Mouse (Mus musculus) cerebellum, adult (tissue): ENCODE data around the gene Slc26a10.
"Not testable (repeated sequence)": the region's sequence is repeated elsewhere in the genome, so short reads cannot be mapped to it uniquely, and the experiment has no call there.

Source experiments
- ATAC-seq: cut with Nextera tagmentation; 2 replicates; pipeline ENCODE4 v1.9.2; 2017; ENCODE audit warnings: mild to moderate bottlenecking, moderate library complexity, mixed read lengths; ENCODE audit not compliant: insufficient number of reproducible peaks, low FRiP score, low TSS enrichment

Slc26a10 gene

DNA sequence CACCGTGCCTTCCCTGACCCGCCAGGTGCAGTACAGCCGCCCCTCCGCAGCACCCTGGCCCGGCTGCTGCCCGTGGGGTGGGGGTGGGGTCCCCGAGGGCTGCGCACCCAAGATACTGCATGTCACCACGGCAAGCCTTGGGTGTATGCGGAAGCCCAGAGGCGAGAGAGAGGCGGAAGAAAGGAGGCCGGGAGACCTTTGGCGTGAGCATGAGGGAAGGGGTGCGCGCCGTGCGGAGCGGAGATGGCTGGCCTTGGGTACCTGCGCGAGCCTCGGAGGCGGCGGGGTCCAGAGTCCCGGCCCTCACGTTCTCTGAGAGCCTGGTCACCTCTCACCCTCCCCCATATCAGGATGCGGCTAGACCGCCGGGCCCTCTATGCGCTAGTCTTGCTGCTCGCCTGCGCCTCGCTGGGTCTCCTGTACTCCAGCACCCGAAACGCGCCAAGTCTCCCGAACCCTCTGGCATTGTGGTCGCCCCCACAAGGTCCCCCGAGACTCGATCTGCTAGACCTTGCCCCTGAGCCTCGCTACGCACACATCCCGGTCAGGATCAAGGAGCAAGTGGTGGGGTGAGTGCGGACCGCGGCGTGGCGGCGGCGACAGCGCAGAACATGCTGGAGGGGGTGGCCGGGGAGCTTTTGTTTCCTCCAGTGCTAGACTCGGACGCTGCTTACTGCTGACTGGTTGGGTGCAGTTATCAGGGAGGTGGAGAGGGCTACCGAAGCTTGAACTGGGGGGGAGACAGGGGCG lies 14.6 kb downstream of the Slc26a10 start:
- ATAC-seq = peak; percentile 46; the same call in 1 of the 2 replicates

DNA sequence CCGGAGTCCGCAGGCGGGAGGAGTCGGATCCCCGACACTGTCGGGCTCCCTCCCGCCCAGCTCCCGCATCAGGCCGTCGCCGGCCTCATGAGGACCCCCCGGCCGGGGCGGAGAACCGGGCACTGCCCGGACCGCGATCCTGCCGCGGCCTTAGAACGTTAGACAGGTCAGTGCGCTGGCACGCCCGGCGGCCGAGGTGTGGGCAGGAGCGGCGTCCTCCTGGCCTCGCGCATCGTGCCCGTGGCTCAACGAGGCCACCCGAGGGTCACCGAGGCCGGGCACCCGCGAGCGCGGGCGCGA lies 15.1 kb downstream of the Slc26a10 start:
- ATAC-seq = no peak

DNA sequence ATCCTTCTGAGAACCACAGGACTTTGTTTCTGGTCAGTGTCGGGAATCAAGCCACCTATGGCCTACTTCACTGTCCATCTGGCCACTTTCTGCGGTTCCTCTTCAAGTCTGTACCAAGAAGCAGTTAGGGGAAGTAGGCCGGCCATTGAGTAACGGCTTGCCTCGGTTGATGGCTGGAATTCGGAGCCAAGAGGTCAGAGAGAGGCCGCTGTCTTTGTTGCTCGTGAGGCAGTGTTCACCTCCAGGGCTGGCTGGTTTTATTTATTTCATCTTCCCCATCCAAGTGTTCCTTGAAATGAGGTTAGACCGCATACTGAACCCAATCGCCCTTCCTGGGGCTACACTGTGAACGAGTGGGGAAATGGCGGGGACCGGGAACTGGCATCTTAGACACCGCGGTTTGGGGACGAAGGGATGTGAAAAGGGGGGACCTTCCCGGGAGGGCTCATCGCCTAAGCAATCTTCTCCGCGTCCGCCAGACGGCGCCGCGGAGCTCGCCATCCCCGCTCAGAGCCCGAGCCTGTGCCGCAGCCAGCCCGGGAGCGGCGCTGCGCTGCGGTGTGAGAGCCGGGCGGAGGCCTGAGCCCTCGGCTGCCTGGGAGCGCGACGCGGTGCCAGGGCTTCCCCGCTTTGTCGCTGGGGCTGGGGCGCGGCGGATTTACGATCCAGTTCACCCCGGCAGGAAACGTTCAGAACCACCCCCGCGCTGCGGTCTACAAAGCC lies 15.7 kb downstream of the Slc26a10 start, which contains the start of gene B4galnt1:
Gene B4galnt1 (plus strand): TSS at position 595 of the 723 bp plus-strand sequence.
- peak; percentile 78 for ATAC-seq

DNA sequence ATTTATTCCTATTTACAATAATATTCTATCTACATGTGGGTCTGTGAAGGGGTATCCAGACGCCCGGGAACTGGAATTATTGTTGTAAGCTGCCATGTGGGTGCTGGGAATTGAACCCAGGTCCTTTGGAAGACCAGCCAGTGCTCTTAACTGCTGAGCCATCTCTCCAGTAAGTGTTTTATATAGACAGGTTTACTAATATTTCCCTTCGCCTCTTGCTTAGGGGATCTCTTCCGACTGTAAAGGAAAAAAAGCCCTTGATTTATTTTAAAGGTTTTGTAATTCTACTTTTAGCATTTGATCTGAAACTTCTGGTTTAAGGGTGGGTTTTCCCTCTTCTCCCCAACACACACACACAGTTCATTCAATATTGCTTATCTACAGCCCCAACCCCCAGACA lies 16.3 kb downstream of the Slc26a10 start:
- no peak for ATAC-seq

DNA sequence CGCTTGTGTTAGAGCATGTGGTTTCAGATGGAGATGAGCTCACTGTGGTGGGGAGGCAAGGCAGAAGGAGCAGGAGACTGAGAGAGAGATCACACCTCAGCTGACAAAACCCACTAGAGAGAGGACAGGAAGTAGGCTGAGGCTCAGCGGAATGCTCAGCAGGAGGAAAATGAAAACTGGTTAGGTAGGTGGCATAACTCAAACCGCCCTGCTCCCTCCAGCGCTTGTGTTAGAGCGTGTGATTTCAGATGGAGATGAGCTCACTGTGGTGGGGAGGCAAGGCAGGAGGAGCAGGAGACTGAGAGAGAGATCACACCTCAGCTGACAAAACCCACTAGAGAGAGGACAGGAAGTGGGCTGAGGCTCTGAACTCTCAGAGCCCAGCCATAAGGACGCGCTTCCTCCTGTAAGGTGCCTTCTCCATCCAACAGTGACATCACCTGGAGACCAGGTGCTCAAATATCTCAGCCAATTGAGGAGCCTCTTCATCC lies 17.6 kb downstream of the Slc26a10 start:
- ATAC-seq = not testable (repeated sequence)

DNA sequence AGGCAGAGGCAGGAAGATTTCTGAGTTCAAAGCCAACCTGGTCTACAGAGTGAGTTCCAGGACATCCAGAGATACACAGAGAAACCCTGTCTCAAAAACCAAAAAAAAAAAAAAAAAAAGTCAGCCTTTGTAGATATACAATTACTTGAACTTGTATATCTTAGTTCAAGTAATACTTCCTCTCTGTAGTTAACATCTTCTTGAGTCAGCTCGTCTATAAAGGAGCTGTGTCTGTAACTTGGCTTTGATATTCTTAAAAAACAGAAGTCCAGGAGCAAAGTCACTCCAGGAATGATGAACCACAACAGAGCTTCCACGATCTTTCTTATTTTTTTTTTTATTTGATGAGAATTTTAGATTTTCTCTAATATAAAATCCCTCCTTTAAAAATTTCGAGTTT lies 19.7 kb downstream of the Slc26a10 start:
- ATAC-seq = no peak

DNA sequence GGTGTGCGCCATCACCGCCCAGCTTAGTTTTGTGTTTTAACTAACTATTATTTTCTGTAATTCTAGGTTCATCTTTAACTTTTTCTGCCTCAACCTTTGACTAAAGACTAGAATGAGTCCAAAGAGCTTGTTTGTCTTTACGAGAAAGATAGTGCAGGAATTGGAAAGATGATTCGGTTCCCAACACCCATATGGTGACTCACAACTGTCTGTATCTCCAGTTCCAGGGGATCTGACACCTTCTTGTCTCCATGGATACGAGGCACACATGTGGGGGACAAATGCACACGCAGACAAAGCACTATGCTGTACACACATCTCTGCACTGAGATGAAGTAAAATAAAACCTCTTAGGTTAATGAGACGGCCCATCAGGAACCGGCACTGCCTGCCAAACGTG lies 20.4 kb downstream of the Slc26a10 start:
- ATAC-seq = no peak

DNA sequence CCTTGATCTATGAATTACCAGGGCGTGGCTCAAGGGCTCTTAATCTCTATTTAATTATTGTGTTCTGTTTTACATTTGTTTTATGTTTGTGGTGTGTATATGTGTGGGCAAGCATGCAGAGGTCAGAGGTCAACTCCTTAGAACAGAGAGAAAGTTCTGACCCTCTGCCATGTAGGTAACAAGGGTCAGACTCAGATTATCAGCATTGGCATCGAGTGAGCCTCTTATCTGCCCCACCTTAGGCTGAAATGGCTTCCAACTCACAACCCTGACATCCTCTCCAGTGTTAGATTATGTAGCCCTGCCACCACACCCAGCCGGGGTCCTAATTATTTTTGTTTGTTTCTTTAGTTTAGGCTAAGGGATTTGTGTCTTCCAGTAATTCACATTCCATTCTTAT lies 22.0 kb downstream of the Slc26a10 start:
- ATAC-seq = no peak

DNA sequence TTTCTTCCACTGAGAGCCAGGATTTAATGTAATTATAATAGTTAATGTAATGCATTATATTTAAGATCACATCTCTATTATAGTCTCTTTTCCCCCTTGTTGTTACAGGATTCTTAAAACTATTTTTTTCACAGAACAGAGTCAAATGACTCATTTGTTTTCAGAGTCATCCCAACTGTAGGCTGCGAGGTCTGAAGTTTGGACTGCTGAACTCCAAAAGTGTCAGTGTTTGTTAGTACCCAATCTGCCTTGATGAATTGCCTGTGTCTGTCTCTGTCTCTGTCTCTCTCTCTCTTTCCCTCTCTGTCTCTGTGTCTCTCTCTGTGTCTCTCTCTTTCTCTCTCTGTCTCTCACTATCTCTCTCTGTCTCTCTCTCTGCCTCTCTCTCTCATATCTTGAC lies 23.9 kb downstream of the Slc26a10 start:
- ATAC-seq = no peak

DNA sequence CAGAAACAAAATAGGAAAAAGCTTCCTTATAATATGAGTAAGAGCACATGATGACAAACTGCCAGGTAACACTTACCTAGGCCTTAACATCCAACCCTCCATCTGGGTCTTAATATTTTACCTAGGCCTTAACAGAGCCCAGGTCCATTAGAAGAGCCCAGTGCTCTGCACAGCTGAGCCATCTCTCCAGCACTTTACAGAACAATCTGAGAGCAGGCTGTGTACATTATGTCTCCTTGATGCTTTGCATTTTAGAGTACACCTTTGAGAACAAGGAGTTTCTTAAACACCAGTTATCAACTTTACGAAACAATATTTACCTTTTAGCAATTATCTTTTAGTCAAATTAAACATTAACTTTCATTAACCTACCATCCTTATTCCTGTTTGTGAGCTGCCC lies 24.4 kb downstream of the Slc26a10 start:
- no peak for ATAC-seq

DNA sequence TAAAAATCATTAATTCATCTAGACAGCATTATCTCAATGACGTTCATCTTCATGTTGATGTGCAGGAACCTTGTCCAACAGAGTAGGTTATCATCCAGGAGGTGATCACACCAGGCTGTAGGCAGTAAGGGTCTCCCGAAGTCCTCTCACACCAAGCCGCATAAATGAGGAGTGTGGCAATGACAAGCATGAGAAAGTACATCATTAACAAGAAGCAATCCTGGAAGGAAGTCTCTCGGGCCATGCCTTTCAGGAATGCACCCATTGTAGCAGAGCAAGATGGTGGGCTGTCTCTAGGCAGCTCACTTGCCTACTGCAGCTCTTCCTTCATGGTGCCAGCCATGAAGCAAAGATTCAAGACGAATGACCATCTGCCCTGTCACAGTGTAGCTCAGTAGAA lies 25.8 kb downstream of the Slc26a10 start:
- ATAC-seq = no peak

DNA sequence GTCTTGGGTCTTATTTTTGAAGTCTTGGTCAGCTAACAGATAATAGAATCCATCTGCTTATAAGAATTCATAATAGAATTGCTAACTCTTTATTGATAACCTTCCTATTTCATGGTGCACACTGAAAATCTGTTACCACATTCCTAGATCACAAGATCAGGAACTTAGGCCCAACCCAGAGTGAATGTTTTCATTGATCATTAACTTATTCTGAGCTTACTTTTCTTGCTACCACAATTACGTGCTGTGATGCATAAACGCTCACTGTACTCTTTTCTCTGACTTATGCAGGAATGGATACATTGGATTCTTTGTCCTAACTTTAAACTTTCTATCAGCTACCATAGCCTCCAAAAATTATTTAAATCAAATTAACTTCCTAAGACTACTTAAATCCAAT lies 26.2 kb downstream of the Slc26a10 start:
- ATAC-seq = no peak

DNA sequence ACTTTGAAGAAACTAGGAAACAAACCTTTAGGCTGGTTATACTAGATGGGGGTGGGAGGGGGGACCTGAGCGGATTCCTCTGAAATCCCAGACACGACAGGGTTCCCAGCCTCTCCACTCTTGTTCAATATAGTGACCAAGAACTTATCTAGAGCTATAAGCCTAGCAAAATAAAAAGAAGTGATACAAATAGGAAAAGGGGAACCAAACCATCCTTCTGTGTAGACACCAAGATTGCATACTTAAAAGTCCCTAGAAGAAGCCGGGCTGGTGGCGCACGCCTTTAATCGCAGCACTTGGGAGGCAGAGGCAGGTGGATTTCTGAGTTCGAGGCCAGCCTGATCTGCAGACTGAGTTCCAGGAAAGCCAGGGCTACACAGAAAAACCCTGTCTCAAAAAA lies 27.1 kb downstream of the Slc26a10 start:
- no peak for ATAC-seq

DNA sequence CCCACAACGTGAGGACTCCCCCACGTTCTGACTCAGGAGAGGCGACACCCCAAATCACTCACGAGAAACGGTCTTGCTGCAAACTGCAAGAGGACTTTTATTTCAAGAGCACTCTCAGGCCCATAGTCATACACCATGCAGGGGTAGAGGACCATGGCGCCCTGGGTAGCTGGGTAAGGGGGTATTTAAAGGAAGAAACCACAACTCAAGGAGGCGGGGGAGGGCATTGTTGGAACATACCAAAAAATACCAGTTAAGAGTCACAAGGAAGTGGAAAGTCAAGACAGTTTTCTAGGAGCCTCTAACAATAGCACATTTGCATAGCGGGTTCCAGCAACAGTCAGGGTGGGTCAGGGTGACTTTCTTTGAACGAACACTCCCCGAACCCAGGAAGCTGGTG lies 27.9 kb downstream of the Slc26a10 start:
- not testable (repeated sequence) for ATAC-seq

DNA sequence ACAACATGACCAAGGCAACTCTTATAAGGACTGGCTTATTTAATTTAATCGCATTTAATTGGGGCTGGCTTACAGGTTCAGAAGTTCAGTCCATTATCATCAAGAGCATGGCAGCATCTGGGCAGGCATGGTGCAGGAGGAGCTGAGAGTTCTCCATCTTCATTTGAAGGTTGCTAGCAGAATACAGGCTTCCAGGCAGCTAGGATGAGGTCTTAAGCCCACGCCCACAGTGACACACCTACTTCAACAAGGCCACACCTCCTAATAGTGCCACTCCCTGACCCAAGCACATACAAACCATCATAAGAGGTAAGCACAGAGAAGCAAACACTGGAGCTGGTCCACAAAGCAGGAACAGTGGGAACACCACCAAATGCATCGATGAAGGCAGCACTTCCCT lies 29.2 kb downstream of the Slc26a10 start:
- ATAC-seq = not testable (repeated sequence)

DNA sequence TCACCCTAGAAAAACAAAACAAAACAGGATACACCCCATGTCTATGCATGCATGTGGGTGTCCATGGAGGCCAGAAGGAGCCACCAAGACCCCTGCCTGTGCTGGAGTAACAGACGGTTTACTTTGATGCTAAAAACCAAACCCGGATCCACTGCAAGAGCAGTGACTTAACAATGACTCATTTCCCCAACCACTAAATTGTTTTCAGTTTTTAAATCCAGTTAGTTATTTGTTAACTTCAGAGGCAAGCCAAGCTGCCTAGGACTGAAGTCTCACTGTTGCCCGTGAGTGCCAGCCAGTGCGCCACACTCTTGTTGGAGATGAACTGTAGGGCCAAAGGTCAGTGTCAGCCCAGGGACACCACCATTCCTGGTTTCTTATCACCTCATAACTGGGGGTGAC lies 30.0 kb downstream of the Slc26a10 start:
- no peak for ATAC-seq

DNA sequence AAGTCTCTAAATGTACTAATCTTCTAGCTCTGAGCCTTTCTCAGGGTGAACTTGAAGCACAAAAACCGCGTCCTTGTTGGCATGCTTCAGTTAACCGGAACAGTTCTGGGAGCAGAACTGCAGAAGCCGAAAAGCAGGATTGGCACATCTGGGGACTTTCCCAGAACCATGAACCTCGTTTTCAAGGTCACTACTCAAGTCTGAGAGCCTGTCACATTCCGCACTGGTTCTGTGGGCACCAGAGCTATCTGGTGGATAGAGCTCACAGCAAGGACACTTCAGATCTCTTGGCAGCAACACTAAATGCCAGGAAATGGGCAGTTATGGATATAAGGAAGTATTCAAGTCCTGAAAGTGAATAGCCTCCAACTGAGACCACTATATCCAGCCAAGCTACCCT lies 33.3 kb downstream of the Slc26a10 start:
- ATAC-seq = no peak

DNA sequence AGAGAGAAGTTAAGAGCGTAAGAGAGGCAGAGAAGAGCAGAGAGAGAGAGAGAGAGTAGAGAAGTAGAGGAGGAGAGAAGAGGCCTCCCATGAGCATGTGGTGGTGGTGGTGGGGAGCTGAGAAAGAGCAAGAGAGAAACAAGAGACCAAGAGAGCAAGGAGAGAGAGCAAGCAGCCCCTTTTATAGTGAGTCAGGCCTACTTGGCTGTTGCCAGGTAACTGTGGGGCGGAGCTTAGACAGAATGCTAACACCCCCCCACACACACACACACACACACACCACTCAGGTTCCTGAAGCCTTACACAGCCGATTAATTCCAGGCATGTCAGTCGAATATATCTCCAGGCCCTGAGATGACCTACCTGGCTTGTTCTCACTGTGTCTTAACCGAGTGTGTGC lies 35.1 kb downstream of the Slc26a10 start:
- no peak for ATAC-seq

DNA sequence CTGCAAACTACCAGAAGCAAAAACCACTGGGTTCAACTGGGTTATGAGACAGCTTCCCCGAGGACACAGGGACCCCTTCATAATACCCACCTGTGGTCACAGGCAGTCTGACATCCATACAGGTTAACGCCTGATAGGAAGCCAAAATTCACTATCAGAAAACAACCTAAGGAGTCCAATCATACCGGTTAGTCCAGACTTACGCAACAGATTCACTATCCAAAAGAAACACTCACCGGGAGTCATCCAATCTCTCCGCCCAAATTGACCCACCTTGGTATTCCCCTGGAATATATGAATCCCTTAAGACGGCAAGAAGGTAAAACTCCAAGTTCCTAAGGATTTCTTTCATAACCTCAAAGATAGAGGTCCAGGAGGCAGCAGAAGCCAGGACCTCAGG lies 35.9 kb downstream of the Slc26a10 start:
- ATAC-seq = no peak

DNA sequence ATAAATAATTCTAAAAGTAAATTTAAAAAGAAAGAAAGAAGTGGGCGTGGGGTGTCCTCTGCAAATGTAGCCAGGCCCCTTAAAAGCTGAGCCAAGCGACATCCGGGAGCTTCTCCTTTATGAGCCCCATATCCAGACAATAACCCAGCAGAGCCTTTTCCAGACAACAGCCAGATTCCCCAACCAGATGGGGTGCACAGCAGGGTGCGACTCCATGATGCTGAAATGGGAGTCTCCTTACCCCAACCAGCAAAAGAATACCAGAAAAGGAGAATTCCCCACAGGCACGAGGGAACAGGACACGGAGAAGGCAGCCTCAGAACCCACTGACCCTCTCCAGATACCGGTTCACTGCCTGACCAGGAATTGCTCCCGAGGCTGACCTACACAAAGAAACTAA lies 37.2 kb downstream of the Slc26a10 start:
- ATAC-seq = no peak

DNA sequence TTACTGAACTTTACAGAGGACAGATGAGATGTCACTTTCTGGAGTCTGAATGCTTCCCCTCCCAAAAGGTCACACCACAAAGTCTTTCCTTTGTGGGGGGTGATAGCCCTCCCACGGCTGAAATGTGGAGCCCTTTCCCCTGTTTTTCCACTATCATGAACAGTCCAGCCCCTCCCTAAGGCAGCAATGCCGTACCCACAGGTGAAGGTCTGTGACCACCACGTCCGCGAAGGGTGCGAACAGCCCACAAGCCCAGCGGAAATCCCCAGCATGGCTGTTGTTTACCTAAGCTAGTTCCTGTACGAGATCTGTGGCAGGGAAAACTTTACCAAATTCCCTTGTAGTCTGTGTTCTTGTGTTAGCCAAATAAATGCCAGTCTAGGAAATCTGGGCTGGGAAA lies 38.9 kb downstream of the Slc26a10 start:
- ATAC-seq = no peak

DNA sequence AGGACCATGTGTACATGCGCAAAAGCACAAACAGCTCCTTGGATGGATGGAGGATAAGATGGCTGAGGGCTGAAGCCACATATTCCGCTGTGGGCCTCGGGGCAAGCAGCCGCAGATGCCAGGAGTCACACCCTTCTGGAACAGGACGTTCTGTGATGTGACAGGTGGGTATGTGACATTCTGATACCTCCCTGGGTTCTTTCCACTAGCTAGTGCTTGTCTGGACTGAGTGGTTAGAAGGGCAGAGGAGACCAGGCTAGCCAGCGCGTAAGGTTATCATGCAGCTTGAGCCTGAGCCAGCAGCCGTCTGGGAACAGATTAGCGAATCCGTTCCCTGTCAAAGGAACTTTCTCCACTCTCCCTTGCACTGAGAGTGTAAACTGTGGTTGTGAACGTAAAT lies 39.5 kb downstream of the Slc26a10 start:
- no peak for ATAC-seq
